Mouse (Mus musculus): ENCODE measurements around the gene Ipo13.

Ipo13 gene

GRCm38 (mm10) chr4:117915489-117916105 lies 798 bp upstream of the Ipo13 start:
- in situ Hi-C loops (cut with MseI, MboI): no loop called here

- in situ Hi-C loops (cut with MseI, MboI): no loop called here
These were observed 768 bp downstream of the Ipo13 start for GRCm38 (mm10) chr4:117914031-117914430.

- in situ Hi-C loops (cut with MseI, MboI): no loop called here
These were observed 1.4 kb downstream of the Ipo13 start for GRCm38 (mm10) chr4:117913421-117913820.

- in situ Hi-C loops (cut with MseI, MboI): no loop called here
These were observed 2.0 kb downstream of the Ipo13 start for GRCm38 (mm10) chr4:117912685-117913273.

- in situ Hi-C loops (cut with MseI, MboI): no loop called here
These were observed 2.7 kb downstream of the Ipo13 start for GRCm38 (mm10) chr4:117912131-117912561.

GRCm38 (mm10) chr4:117908834-117909453 lies 5.9 kb downstream of the Ipo13 start:
- in situ Hi-C loops (cut with MseI, MboI): no loop called here

- in situ Hi-C loops (cut with MseI, MboI): no loop called here
These were observed 8.6 kb downstream of the Ipo13 start for GRCm38 (mm10) chr4:117906196-117906595.

- in situ Hi-C loops (cut with MseI, MboI): no loop called here
These were observed 10.0 kb downstream of the Ipo13 start for GRCm38 (mm10) chr4:117904761-117905160.

- in situ Hi-C loops (cut with MseI, MboI): no loop called here
These were observed 10.7 kb downstream of the Ipo13 start for GRCm38 (mm10) chr4:117904094-117904493.

GRCm38 (mm10) chr4:117898111-117898510 lies 16.7 kb downstream of the Ipo13 start:
- in situ Hi-C loops (cut with MseI, MboI): no loop called here

- in situ Hi-C loops (cut with MseI, MboI): no loop called here
These were observed 18.8 kb downstream of the Ipo13 start for GRCm38 (mm10) chr4:117896031-117896430.

GRCm38 (mm10) chr4:117895339-117895738 lies 19.5 kb downstream of the Ipo13 start:
- in situ Hi-C loops (cut with MseI, MboI): no loop called here

GRCm38 (mm10) chr4:117894601-117895000 lies 20.2 kb downstream of the Ipo13 start:
- in situ Hi-C loops (cut with MseI, MboI): no loop called here

GRCm38 (mm10) chr4:117893376-117893775 lies 21.4 kb downstream of the Ipo13 start:
- in situ Hi-C loops (cut with MseI, MboI): no loop called here

GRCm38 (mm10) chr4:117891738-117892161 lies 23.0 kb downstream of the Ipo13 start, which contains the start of gene Dph2:
Gene Dph2 (minus strand): TSS chr4:117892032.
- in situ Hi-C loops (cut with MseI, MboI): no loop called here

GRCm38 (mm10) chr4:117890750-117891149 lies 24.0 kb downstream of the Ipo13 start:
- in situ Hi-C loops (cut with MseI, MboI): no loop called here

GRCm38 (mm10) chr4:117890031-117890430 lies 24.8 kb downstream of the Ipo13 start:
- in situ Hi-C loops (cut with MseI, MboI): no loop called here

GRCm38 (mm10) chr4:117889471-117889870 lies 25.3 kb downstream of the Ipo13 start:
- in situ Hi-C loops (cut with MseI, MboI): no loop called here

GRCm38 (mm10) chr4:117887920-117888319 lies 26.9 kb downstream of the Ipo13 start:
- in situ Hi-C loops (cut with MseI, MboI): no loop called here

GRCm38 (mm10) chr4:117887133-117887532 lies 27.7 kb downstream of the Ipo13 start, which contains the start of gene Atp6v0b:
Gene Atp6v0b (minus strand): TSS chr4:117887333.
- in situ Hi-C loops (cut with MseI, MboI): no loop called here

- in situ Hi-C loops (cut with MseI, MboI): no loop called here
These were observed 28.2 kb downstream of the Ipo13 start for GRCm38 (mm10) chr4:117886644-117887043.

GRCm38 (mm10) chr4:117885994-117886393 lies 28.8 kb downstream of the Ipo13 start:
- in situ Hi-C loops (cut with MseI, MboI): no loop called here

- in situ Hi-C loops (cut with MseI, MboI): no loop called here
These were observed 29.7 kb downstream of the Ipo13 start for GRCm38 (mm10) chr4:117885093-117885492.
